Mouse (Mus musculus) midbrain, embryonic 12.5 days (tissue): Measurements from ENCODE around the gene Lrrfip2. TPM values are rescaled to one million over a fixed set of nuclear protein-coding genes. Genes with fewer than 3 reads are reported as not detected.

Experiments
- ATAC-seq: fragments of 200-750 bp; cut with Nextera tagmentation; 2 replicates; pipeline ENCODE4 v1.8.0; 2017; ENCODE audit warnings: low read depth, moderate TSS enrichment, moderate library complexity; ENCODE audit not compliant: low FRiP score
- H3K27ac ChIP-seq: fragments of 300-500 bp; sonication (generic); replicated peaks from 2 replicates; pipeline ENCODE4 v1.5.1; 2016; ENCODE audit warnings: mild to moderate bottlenecking
- H3K27me3 ChIP-seq: fragments of 300-500 bp; sonication (generic); 2 replicates; pipeline ENCODE4 v1.6.1; 2016; ENCODE audit warnings: mild to moderate bottlenecking
- H3K36me3 ChIP-seq: fragments of 300-500 bp; sonication (generic); 2 replicates; pipeline ENCODE4 v1.6.1; 2016
- H3K4me1 ChIP-seq: fragments of 300-500 bp; sonication (generic); 2 replicates; pipeline ENCODE4 v1.6.1; 2016
- H3K4me2 ChIP-seq: fragments of 300-500 bp; sonication (generic); replicated peaks from 2 replicates; pipeline ENCODE4 v1.6.1; 2016; ENCODE audit warnings: mild to moderate bottlenecking, moderate library complexity
- H3K4me3 ChIP-seq: fragments of 300-500 bp; sonication (generic); 2 replicates; pipeline ENCODE4 v1.5.1; 2016; ENCODE audit warnings: mild to moderate bottlenecking
- H3K9ac ChIP-seq: fragments of 300-500 bp; sonication (generic); replicated peaks from 2 replicates; pipeline ENCODE4 v1.6.1; 2016; ENCODE audit warnings: mild to moderate bottlenecking, moderate library complexity
- H3K9me3 ChIP-seq: fragments of 300-500 bp; sonication (generic); 2 replicates; pipeline ENCODE4 v1.6.1; 2016; ENCODE audit warnings: mild to moderate bottlenecking
- WGBS: fragments of 180-500 bp; shearing (Covaris S2); methylation state at CpG from one replicate; pipeline ENCODE4 v1.1.7; 2016; 5-methylcytosine and 5-hydroxymethylcytosine counted together
- polyA plus RNA-seq: library from polyadenylated mRNA; unstranded; fragments of >200 nt; fragmentation: Nextera tagmentation; extraction: Ambion mirVana; gene quantifications from 2 replicates; pipeline ENCODE4 v1.2.1, GENCODE M21; 2016

The Lrrfip2 gene
- polyA plus RNA-seq, 1 experiment from 2014 or later: 50.5 TPM

- Histone ChIP-seq H3K9ac (peak overlapping the region; percentile 92), H3K4me3 (peak overlapping the region; percentile 98), H3K9me3 (no peaks in the 10 kb centered on the region), H3K27me3 (no peaks in the 10 kb centered on the region), H3K27ac (no peak overlapping the region), H3K4me1 (peaks cover 20% of the 10 kb centered on the region), H3K36me3 (no peaks in the 10 kb centered on the region), H3K4me2 (peak overlapping the region; percentile 83)
- ATAC-seq: no peak
- WGBS: 22% methylated on average over 17 of the region's 17 CpGs
Measured at GRCm38 (mm10) chr9:111118891-111119441, 1.6 kb downstream of the Lrrfip2 start.

- H3K36me3 ChIP-seq: no peaks in the 10 kb centered on the region
- WGBS: 90% methylated on average over 5 of the region's 5 CpGs
- H3K4me1 ChIP-seq: peaks cover 12% of the 10 kb centered on the region
- no peak overlapping the region for H3K9ac ChIP-seq
- no peak overlapping the region for H3K4me2 ChIP-seq
- ATAC-seq: no peak
- no peaks in the 10 kb centered on the region for H3K27me3 ChIP-seq
- H3K4me3 ChIP-seq: no peak overlapping the region
- H3K27ac ChIP-seq: no peak overlapping the region
- H3K9me3 ChIP-seq: no peaks in the 10 kb centered on the region
Measured at GRCm38 (mm10) chr9:111122446-111122845, 5.1 kb downstream of the Lrrfip2 start.

GRCm38 (mm10) chr9:111123336-111123735, 5.9 kb downstream of the Lrrfip2 start:
- Histone ChIP-seq H3K27ac (no peak overlapping the region), H3K4me1 (peaks cover 11% of the 10 kb centered on the region), H3K27me3 (no peaks in the 10 kb centered on the region), H3K4me2 (no peak overlapping the region), H3K9ac (no peak overlapping the region), H3K36me3 (no peaks in the 10 kb centered on the region), H3K9me3 (no peaks in the 10 kb centered on the region), H3K4me3 (no peak overlapping the region)
- ATAC-seq: no peak
- 76% methylated on average over 2 of the region's 2 CpGs for WGBS

GRCm38 (mm10) chr9:111124440-111124839, 7.0 kb downstream of the Lrrfip2 start:
- Histone ChIP-seq H3K4me3 (no peak overlapping the region), H3K36me3 (no peaks in the 10 kb centered on the region), H3K4me2 (no peak overlapping the region), H3K9me3 (no peaks in the 10 kb centered on the region), H3K27me3 (no peaks in the 10 kb centered on the region), H3K9ac (no peak overlapping the region), H3K4me1 (peaks cover 2% of the 10 kb centered on the region), H3K27ac (no peak overlapping the region)
- no peak for ATAC-seq
- WGBS: 85% methylated on average over 4 of the region's 4 CpGs

GRCm38 (mm10) chr9:111126735-111127134, 9.3 kb downstream of the Lrrfip2 start:
- Histone ChIP-seq H3K27ac (no peak overlapping the region), H3K4me1 (no peaks in the 10 kb centered on the region), H3K9me3 (no peaks in the 10 kb centered on the region), H3K4me2 (no peak overlapping the region), H3K9ac (no peak overlapping the region), H3K4me3 (no peak overlapping the region), H3K36me3 (no peaks in the 10 kb centered on the region), H3K27me3 (no peaks in the 10 kb centered on the region)
- no peak for ATAC-seq
- WGBS: 84% methylated on average over 4 of the region's 4 CpGs

GRCm38 (mm10) chr9:111127749-111128148, 10.4 kb downstream of the Lrrfip2 start:
- H3K4me2 ChIP-seq: no peak overlapping the region
- no peaks in the 10 kb centered on the region for H3K27me3 ChIP-seq
- no peaks in the 10 kb centered on the region for H3K36me3 ChIP-seq
- H3K4me1 ChIP-seq: no peaks in the 10 kb centered on the region
- no peak overlapping the region for H3K4me3 ChIP-seq
- ATAC-seq: no peak
- no peak overlapping the region for H3K27ac ChIP-seq
- H3K9ac ChIP-seq: no peak overlapping the region
- H3K9me3 ChIP-seq: no peaks in the 10 kb centered on the region
- WGBS: 80% methylated on average over 4 of the region's 4 CpGs

- ATAC-seq: no peak
- Histone ChIP-seq H3K4me1 (no peaks in the 10 kb centered on the region), H3K9me3 (no peaks in the 10 kb centered on the region), H3K27ac (no peak overlapping the region), H3K27me3 (no peaks in the 10 kb centered on the region), H3K36me3 (no peaks in the 10 kb centered on the region), H3K4me3 (no peak overlapping the region), H3K4me2 (no peak overlapping the region), H3K9ac (no peak overlapping the region)
- WGBS: 71% methylated on average over 2 of the region's 2 CpGs
Measured at GRCm38 (mm10) chr9:111130126-111130525, 12.7 kb downstream of the Lrrfip2 start.

GRCm38 (mm10) chr9:111138161-111138560, 20.8 kb downstream of the Lrrfip2 start:
- H3K4me1 ChIP-seq: no peaks in the 10 kb centered on the region
- no peaks in the 10 kb centered on the region for H3K9me3 ChIP-seq
- WGBS: 94% methylated on average over 9 of the region's 9 CpGs
- H3K4me3 ChIP-seq: no peak overlapping the region
- no peak for ATAC-seq
- H3K27ac ChIP-seq: no peak overlapping the region
- no peaks in the 10 kb centered on the region for H3K36me3 ChIP-seq
- no peak overlapping the region for H3K9ac ChIP-seq
- H3K4me2 ChIP-seq: no peak overlapping the region
- no peaks in the 10 kb centered on the region for H3K27me3 ChIP-seq

GRCm38 (mm10) chr9:111142721-111143120, 25.3 kb downstream of the Lrrfip2 start:
- Histone ChIP-seq H3K27me3 (no peaks in the 10 kb centered on the region), H3K4me3 (no peak overlapping the region), H3K36me3 (no peaks in the 10 kb centered on the region), H3K27ac (no peak overlapping the region), H3K4me2 (no peak overlapping the region), H3K4me1 (no peaks in the 10 kb centered on the region), H3K9me3 (no peaks in the 10 kb centered on the region), H3K9ac (no peak overlapping the region)
- ATAC-seq: no peak
- WGBS: 94% methylated on average over 6 of the region's 6 CpGs

- no peaks in the 10 kb centered on the region for H3K27me3 ChIP-seq
- H3K27ac ChIP-seq: no peak overlapping the region
- no peak overlapping the region for H3K4me3 ChIP-seq
- no peaks in the 10 kb centered on the region for H3K4me1 ChIP-seq
- no peaks in the 10 kb centered on the region for H3K9me3 ChIP-seq
- H3K4me2 ChIP-seq: no peak overlapping the region
- H3K9ac ChIP-seq: no peak overlapping the region
- WGBS: 94% methylated on average over 1 of the region's 1 CpGs
- no peak for ATAC-seq
- H3K36me3 ChIP-seq: no peaks in the 10 kb centered on the region
Measured at GRCm38 (mm10) chr9:111143387-111143786, 26.0 kb downstream of the Lrrfip2 start.

- Histone ChIP-seq H3K9me3 (no peaks in the 10 kb centered on the region), H3K27me3 (no peaks in the 10 kb centered on the region), H3K4me2 (no peak overlapping the region), H3K4me3 (no peak overlapping the region), H3K36me3 (no peaks in the 10 kb centered on the region), H3K4me1 (no peaks in the 10 kb centered on the region), H3K27ac (no peak overlapping the region), H3K9ac (no peak overlapping the region)
- no peak for ATAC-seq
- WGBS: 97% methylated on average over 1 of the region's 1 CpGs
Measured at GRCm38 (mm10) chr9:111144711-111145110, 27.3 kb downstream of the Lrrfip2 start.

- no peak for ATAC-seq
- H3K9me3 ChIP-seq: no peaks in the 10 kb centered on the region
- H3K4me2 ChIP-seq: no peak overlapping the region
Measured at GRCm38 (mm10) chr9:111145497-111146190, 28.3 kb downstream of the Lrrfip2 start.

More at GRCm38 (mm10) chr9:111145497-111146190, 28.3 kb downstream of the Lrrfip2 start:
- Histone ChIP-seq H3K9ac (no peak overlapping the region), H3K27me3 (no peaks in the 10 kb centered on the region), H3K36me3 (no peaks in the 10 kb centered on the region), H3K27ac (no peak overlapping the region), H3K4me3 (no peak overlapping the region), H3K4me1 (no peaks in the 10 kb centered on the region)
- WGBS: 93% methylated on average over 3 of the region's 3 CpGs
